Mouse (Mus musculus): Measurements from ENCODE around the gene Efnb2. TPM values are rescaled to one million over a fixed set of nuclear protein-coding genes. Genes with fewer than 3 reads are reported as not detected.

Gene Efnb2
- polyA plus RNA-seq, 1 experiment from 2014 or later = 23.2 TPM

Small RNA genes within 50 kb of the gene (microRNA-seq; reads per million reads assigned to microRNA genes)
- gene Mir7654 = 7.1 reads per million, percentile 25 among the genes with 10 or more reads in this experiment

Other genes with a start within 250 kb of the Efnb2 start
- gene Arglu1, start 29.3 kb upstream of the Efnb2 start, polyA plus RNA-seq (2015; fragmentation: Nextera tagmentation; extraction: Ambion mirVana) = 105 and 119 TPM in 2 replicates